Mouse (Mus musculus): ENCODE data around the gene Med8.

Med8 gene

DNA sequence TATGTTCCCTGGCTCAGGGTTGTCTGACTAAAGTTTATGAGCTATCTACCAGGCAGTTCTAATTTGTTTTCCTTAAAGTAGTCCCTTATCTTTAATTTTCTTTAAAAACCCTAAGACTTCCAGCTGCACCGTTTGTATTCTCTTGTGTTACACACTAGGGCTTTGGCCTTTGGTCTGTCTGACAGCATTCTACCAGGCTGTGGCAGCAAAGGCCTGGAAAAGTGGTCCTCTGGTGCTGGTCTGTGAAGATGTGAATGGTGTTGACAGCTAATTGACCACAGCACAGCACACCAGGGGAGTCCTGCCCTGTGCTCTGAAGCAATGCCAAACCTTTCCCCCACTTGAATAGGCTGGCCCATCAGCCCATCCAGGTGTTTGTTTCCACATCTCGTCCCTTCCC lies 6.6 kb downstream of the Med8 start:
- DNase-seq (ENCODE audit: low read depth) = no peak

DNA sequence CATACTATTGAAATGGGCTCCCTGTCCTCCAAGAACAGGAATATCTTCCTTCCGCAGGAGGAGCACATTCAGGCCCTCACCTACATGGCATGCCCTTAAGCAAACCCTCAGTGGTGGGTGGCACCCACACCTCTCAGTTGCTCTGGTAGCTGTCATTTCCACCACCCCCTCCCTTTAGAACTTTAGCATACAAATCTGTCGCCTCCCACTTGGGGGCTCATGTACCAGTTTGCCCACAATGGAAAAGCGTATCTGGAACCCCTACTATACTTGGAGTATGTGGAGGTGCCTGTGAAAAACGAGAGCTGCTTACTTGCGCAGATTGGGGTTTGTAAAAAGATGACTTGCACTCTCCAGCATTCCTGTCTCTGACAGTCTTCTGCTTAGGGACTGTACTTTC lies 7.2 kb downstream of the Med8 start:
- DNase-seq (ENCODE audit: low read depth) = no peak

DNA sequence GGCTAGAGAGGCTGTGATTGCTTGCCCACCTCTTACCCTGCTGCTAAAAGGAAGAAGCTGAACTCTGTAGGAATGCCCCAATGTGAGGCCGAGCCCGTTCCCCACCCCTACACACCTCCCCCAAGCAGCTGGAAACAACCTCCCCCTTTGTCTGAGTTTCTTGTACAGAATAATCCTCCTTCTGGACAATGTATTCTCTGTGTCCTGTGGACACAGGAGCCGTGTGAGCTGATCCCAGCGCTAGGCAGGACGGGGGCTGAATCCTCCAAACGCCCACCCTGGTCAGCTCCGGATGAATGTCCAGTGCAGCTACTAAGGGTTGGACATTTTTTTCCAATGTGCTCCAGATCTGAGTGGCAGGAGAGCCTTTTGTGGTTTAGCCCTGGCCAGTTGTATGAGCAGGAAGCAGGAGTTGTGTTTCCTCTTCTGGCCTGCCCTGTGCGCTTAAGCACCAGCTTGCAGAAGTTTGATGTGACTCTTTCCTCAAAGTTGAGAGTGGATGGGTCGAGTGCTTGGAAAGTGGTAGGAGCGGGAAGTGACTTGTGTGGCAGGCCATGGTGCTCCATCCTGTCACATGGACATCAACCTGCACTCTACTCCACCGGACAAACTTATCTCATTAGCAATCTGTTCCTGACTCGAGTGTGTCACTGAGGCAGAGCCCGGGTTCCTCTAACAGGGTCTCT lies 8.1 kb downstream of the Med8 start:
- no peak for DNase-seq (ENCODE audit: low read depth)

DNA sequence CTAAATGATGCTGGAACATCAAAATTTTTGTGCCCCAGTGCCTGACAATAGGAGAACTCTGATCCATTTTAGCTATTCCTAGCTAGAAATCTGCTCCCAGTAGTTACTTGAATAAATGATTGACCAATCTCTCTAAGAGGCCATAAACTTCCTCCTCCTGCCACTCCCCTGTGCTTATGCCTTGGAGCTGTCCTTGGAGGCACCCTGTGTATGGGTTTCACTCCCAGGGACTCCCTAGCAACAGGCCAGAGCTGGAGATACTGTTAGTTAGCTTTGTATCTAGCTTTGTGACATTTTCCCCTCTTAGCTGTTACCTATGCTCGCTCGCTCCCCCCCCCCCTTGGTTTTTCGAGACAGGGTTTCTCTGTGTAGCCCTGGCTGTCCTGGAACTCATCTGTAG lies 12.2 kb downstream of the Med8 start:
- no peak for DNase-seq (ENCODE audit: low read depth)

DNA sequence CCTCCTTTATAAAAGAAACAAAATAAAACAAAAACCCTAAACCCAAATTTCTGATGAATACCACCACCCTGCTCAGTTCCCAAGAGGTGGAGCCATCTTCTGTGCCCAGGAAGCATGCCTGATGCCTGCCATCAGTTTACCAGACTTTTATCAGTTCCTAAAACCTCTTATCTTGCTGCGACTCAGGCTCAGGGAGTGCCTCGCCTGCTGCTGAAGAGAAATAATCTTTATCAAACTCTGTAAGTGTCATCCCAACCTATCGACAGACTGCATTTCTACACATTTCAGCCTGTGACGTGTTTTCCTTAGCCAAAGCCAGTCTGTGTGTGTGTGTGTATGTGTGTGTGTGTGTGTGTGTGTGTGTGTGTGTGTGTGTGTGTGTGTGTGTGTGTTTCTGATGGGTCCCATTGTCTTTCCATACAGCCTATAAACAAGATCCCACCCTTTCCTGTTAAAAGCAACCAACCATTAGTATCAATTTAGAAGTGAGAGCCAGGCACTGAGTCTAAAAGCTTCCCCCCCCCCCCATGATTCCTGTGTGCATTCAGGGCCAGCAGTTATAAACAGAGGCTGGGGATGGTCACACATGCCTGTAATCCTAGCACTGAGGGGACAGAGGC lies 15.5 kb downstream of the Med8 start:
- no peak for DNase-seq (ENCODE audit: low read depth)

DNA sequence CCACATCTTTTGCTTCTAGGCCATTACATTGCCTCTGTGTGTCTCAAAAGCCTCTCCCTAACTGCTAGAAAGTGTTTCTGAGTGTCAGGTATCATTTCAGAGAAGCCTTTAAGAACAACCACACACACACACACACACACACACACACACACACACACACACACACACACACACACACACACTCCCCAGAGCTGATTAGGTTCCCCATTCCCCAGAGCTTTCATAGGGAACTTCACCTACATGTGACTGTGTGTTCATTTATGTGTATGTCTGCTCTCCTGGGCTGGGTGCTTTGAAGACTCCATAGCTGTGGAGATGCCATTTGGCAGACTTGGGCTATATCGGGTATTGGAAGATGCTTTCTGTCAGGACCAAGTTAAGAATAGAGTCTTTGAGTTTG lies 16.2 kb downstream of the Med8 start:
- no peak for DNase-seq (ENCODE audit: low read depth)

DNA sequence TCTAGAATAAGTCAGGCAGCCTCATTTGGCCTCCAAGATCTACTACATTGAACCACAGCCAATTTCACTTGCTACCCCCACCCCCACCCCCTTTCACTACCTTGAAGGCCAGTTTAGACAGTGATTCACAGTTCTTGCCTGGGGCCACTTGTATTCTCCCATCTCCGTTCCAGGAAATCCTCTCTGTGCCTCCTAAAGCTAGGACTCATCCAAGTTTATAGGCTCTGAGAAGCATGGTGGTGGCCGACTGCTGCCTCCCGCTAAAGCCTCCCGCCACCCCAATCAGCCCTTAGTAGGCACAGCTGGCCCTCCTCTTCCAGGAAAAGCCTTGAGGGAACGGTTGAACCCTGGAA lies 18.3 kb downstream of the Med8 start:
- no peak for DNase-seq (ENCODE audit: low read depth)

DNA sequence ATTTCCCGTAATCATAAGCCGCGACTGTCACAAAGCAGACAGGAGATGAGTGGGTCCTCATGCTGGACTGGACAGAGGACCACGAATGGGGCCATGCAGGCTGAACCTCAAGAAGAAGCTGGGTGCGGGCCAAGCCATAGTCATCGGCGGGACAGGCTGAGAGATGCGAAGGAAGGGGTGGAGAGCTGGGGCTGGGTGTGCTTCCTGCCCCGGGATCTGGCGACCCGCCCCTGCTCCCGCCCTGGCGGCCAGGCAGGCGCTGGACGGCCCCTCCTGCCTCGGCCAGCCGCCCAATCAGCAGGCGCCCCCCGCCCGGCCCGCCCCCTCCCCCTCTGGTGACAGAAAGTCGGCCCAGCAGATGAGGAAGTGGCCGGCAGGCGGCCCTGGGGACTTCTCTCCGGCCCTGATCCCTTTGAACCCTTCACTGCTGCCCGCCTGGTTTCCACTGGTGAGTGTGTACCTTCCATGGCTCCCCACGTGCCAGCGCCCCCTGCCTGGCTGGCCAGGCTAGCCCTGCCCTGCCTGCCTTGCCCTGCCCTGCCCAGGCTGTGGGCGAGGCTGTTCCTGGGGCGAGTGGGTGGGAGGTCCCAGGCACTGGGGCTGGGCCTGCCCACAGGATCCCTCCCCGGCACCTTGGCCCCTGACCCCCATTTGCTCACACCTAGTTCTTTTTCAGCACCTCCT lies 18.8 kb downstream of the Med8 start, which contains the start of gene Elovl1:
Gene Elovl1, plus strand, starts transcription at position 326 of the 684 bp plus-strand sequence.
- peak; percentile 90 for DNase-seq (ENCODE audit: low read depth)

DNA sequence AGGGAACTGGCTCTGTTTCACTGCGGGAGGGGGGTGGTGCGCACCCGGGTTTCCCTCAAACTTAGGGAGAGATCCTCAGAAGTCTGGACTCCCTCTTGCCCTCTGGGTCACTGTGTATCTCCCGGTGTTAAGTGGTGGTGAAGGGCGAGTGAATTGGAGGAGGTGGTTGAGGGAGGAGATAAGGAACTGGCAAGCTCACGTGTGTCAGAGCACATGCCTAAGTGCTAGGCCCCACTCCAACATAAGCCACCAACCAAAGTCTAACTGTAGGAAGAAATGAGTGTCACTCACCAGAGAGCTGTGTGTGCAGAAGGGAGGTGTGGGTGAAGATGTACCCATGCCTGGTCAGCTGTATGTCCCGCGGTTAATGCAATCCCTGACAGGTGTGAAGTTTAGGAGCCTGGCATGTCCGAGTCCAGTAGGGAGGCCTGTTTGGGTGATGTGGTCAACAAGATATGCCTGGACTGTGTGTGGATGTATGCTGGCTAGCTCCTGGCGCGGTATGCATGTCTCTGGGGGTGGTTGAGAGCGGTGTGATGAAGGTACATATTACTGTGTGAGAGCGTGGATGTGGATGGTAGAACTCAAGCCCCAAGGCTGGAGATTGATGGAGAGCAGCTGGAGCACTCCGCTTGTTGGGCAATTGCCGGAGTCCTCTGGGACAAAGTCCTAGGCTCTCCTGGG lies 19.5 kb downstream of the Med8 start:
- no peak for DNase-seq (ENCODE audit: low read depth)

DNA sequence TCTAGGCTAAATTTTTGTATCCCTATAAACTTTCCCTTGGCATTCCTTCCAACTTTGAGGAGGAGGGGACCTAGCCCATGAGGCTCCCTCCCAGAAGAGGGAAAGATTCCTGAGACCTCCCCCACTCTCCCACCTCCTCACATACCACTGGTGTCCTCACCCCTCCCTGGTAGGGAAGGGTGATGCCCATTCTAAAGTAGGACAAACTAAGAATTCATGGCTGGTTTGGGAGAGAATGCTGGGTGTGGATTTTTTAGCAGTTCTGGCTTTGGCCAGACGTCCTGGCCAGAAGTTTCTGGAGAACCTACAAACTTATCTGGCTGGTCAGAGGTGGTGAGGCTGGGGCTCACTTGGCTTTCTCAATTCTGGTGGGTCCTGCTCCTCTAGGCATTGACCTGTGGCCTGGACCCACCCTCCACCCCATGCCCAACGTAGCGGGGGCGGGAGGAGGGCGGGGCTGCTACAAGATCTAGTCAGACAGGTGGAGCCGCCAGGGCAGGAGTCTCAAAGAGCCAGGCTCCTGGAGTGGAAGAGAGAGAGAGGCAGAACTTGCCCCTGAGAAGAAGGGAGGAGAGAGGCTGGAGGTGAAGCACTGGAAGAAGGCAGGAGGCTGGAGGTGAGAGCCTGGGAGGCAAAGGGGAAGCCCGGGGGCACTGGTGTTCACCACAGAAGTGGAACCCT lies 20.2 kb downstream of the Med8 start:
- DNase-seq (ENCODE audit: low read depth) = no peak

DNA sequence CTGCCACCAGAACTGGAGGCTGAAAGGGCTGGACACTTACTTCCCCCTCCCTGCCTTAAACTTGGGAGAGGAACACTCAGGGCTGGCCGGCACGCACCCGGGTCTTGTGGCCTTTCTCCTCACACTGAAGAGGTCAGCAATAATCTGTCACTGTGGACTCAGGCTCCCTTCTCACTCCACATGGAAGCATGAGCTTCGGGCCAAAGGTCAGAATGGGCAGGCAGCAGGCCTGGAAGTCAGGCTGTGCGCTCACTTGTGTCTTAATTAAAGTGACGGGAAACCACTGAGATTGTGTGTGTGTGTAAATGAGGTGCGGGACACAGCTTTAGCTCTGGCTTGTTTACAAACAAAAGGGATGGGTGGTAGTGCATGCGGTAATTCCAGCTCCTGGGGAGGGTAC lies 23.2 kb downstream of the Med8 start:
- no peak for DNase-seq (ENCODE audit: low read depth)

DNA sequence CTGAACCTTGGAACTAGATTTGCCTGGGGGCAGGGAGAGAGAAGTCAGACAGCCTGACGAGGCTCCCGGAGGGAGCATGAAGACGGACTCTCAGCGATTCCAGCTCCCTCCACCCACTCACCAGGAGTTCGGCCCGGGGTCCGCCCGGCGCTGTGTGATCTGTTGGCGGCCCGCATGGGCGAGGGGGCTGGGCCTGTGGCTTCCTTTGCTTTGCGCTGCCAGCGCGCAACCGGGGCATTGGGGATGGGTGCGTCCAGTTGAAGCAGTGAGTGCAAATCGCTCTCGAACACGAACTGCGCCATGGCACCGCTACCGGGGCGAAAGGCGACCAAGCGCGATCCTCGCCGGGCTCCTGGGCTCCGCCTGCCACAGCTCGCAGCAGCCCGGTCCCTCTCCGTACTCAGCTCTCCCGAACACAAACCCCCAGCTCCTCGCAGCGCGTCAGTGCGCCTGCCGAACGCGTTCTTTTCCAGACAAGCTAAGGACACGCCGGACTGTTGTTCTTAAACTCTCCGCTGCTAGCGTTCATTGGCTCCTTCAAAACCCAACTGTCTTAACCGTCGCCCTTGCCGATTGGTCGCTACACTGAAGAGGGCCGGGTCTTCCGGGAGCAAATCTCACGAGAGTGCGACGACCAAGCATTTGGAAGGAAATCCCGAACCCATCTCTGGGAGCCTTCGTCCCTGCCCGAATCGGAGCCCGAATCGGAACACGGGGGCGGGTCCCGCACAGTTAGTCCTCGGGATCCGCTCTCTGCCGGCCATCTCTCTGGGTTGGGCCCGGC lies 27.9 kb downstream of the Med8 start, which contains the start of gene Cdc20:
Gene Cdc20, minus strand, starts transcription at position 533 of the 784 bp plus-strand sequence.
- DNase-seq (ENCODE audit: low read depth) = peak; percentile 97

DNA sequence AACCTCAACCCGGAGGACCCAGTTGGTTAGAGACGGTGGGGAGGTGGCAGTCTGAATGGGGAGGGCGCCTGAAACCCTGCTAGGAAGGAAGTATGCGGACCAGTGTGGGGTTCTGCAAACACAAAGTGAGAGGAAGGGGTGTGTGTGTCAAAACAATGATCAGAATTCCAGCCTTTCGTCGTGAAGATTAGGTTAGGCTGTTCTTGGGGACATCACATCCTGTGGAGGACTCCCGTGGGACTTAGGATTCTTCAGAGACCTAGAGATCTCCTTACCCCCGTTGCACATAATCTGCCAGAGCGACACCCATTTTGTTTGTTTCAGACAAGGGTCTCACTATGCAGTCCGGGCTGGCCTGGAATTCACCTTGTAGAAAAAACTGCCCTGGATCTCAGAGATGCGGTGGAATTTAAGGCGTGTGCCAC lies 28.7 kb downstream of the Med8 start:
- DNase-seq (ENCODE audit: low read depth) = peak; percentile 68

DNA sequence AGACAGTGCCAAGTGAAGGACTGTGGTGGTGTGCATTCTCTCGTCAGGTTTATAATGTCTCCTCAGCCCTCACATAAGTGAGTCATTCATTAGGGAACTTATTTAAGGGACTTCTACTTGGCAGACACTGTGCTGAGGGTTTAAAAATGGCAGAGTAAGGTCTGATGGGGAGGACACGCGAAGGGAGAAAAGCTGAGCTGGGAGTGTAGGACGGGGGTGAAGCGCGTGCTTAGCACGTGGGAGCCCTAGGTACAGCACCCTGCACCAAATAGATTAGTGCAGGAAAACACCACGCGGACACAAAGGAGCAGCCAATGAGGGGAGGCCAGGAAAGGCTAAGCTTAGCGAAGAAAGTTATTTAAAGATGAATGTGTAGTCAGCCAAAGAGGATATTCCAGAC lies 36.0 kb downstream of the Med8 start:
- DNase-seq (ENCODE audit: low read depth) = no peak

DNA sequence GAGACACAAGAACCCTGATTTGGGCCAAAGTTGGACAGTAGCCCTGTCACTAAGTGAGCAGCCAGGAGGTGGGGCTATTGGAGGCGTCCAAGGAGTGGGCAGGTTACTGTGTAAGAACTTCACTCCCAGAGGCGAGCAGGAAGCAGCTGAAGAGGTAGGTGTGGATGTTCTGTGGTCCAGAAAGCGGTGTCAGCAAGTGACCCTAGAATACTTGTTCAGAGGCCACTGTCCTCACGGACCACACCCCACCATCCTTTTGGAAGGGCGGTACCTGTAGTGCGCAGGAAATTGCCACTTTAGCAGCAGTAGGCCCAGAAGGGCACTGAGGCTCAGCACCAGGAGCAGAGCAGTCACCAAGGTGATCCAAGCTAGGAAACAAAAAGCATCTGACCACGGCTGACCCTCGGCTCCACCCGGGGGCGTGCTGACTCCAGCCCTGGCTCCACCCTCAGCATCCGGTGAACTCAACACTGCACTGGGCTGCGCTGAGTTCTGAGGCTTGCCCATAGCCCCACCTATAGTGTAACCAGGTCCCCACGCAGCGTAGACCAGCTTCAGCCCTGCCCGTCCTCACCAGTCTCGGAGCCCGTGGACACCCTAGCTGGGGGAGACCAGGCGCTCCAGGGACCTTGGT lies 36.8 kb downstream of the Med8 start:
- no peak for DNase-seq (ENCODE audit: low read depth)

DNA sequence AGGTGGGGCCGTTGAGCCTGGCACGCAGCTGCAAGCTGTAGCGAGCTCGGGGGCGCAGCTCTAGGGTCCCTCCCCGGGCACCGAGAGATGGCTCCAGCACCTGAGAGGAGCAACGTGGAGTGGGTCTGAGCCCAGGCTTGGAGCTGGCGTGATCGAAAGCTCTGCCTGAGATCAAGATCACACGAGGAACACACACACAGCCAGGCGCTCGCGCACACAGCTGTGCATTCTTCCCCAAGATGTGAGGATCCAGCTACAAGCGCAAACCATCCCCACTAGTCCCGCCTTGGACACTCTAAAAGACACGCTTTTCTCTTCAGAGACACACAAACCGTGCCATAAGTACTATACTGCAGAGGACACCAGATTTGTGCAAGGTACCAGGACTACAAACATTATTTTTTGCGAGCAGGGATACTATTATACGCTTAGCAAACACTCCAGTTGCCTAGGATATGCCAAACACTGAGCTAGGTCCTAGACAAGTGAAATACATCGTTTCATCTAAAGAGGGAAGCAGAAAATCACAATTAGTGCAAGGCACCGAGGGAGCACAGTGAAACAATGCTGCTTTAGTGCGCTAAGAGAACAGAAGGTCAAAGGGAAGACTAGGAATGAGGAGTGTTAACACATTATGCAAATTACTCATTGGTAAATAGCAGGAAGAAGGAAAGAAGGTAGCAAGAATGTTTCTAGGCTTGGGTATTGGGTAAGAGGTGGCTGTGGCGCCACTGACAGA lies 37.4 kb downstream of the Med8 start:
- no peak for DNase-seq (ENCODE audit: low read depth)

DNA sequence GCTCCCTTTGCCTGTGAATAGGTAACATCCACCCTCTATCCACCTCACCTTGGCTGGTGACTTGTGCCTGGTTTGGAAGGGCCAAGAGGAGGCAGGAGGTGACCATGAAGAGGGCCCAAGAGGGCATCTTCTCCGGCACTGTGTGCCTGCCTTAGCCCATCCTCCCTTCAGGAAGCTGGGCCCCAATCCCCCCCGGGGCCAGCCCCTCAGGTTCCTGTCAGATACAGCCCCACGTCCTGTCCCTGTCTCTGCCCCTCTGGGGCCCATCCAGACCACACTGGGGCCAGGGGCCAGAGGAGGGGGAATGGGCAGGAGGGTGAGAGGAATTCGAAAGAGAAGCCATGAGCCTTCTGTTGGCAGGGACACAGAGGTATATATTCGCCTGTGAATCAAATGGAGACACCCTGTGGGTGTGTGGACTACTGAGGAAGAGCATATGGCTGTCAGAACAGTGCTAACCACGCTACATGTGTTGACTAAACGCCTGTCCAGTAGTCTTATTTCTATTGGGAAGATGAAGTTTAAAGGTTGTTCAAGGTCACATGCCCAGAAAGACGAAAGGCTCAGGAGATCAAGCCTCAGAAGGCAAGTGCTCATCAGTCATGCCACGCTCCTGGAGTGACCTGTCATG lies 48.3 kb downstream of the Med8 start, which contains the start of gene Mpl:
Gene Mpl, minus strand, starts transcription at position 169 of the 631 bp plus-strand sequence.
- no peak for DNase-seq (ENCODE audit: low read depth)

DNA sequence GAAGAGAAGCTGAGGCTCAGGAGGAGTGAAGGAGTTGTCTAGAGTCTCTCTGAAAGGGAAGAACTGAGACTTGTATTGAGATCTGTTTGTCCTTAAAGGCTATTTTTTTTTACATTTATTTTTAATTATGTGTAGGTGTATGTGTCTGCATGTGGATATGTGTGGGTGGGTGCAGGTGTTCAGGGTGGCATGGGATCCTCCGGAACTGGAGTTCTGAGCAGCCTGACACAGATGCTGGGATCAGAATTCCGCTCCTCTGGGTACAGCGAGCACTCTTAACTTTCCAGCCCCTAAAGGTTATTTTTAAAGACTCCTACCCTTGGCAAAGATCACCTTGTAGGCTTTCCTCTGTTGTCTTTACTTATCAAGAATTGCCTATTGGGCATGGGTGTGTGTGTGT lies 55.8 kb downstream of the Med8 start:
- no peak for DNase-seq (ENCODE audit: low read depth)

All from induced T-regulatory cell, adult 2 months (primary cell).